ENCODE assay signal across 30 mouse cellular contexts in genomic region chr2:79744164-79744563, GRCm38 (mm10). TPM values are rescaled to one million over a fixed set of nuclear protein-coding genes. Genes with fewer than 3 reads are reported as not detected.
"Had no signal": no experiment of that assay in that cellular context is flagged by ENCODE, and none has a peak within 500 bp of the region (broad histone marks: within the 10 kb centered on the region; RNA-seq: fewer than 3 reads in every experiment).

No protein-coding gene starts in this region.

- H3K27me3 ChIP-seq: embryonic facial prominence, embryonic 12.5 days; embryonic facial prominence, embryonic 13.5 days; embryonic facial prominence, embryonic 15.5 days; forebrain, embryonic 12.5 days; forebrain, embryonic 13.5 days; forebrain, embryonic 15.5 days had no signal

- H3K4me3 ChIP-seq: embryonic facial prominence, embryonic 10.5 days; embryonic facial prominence, embryonic 12.5 days; embryonic facial prominence, embryonic 13.5 days; embryonic facial prominence, embryonic 15.5 days; erythroblast, embryonic 14.5 days; forebrain, embryonic 10.5 days; forebrain, embryonic 12.5 days; forebrain, embryonic 13.5 days; forebrain, embryonic 15.5 days; gastrocnemius, adult 2 months; heart, adult 2 months; heart, embryonic 10.5 days had no signal

- H3K9me3 ChIP-seq: embryonic facial prominence, embryonic 10.5 days; embryonic facial prominence, embryonic 12.5 days; embryonic facial prominence, embryonic 13.5 days; embryonic facial prominence, embryonic 15.5 days; forebrain, embryonic 10.5 days; forebrain, embryonic 12.5 days; forebrain, embryonic 13.5 days; forebrain, embryonic 15.5 days; heart, embryonic 10.5 days had no signal

- H3K9ac ChIP-seq: embryonic facial prominence, embryonic 12.5 days; embryonic facial prominence, embryonic 13.5 days; embryonic facial prominence, embryonic 15.5 days; forebrain, embryonic 12.5 days; forebrain, embryonic 13.5 days; forebrain, embryonic 15.5 days; forebrain, postnatal 0 days had no signal

- H3K36me3 ChIP-seq: embryonic facial prominence, embryonic 10.5 days; embryonic facial prominence, embryonic 12.5 days; embryonic facial prominence, embryonic 13.5 days; embryonic facial prominence, embryonic 15.5 days; forebrain, embryonic 10.5 days; forebrain, embryonic 12.5 days; forebrain, embryonic 15.5 days; heart, embryonic 10.5 days had no signal

- H3K4me1 ChIP-seq: embryonic facial prominence, embryonic 10.5 days; embryonic facial prominence, embryonic 12.5 days; embryonic facial prominence, embryonic 13.5 days; embryonic facial prominence, embryonic 15.5 days; forebrain, embryonic 10.5 days; forebrain, embryonic 12.5 days; forebrain, embryonic 13.5 days; forebrain, embryonic 15.5 days; heart, embryonic 10.5 days had no signal

- H3K27ac ChIP-seq: embryonic facial prominence, embryonic 10.5 days; embryonic facial prominence, embryonic 12.5 days; embryonic facial prominence, embryonic 13.5 days; embryonic facial prominence, embryonic 15.5 days; forebrain, embryonic 10.5 days; forebrain, embryonic 12.5 days; forebrain, embryonic 13.5 days; forebrain, embryonic 15.5 days; gastrocnemius, adult 2 months; heart, adult 2 months; heart, embryonic 10.5 days had no signal

- H3K4me2 ChIP-seq: embryonic facial prominence, embryonic 12.5 days; embryonic facial prominence, embryonic 13.5 days; embryonic facial prominence, embryonic 15.5 days; forebrain, embryonic 12.5 days; forebrain, embryonic 13.5 days; forebrain, embryonic 15.5 days had no signal

- DNase-seq: cerebellum, adult 9-11 months; cerebellum, postnatal 10 days; cerebellum, postnatal 14 days; cerebellum, postnatal 25 days; cerebellum, postnatal 36 days; embryo, embryonic 11 days; forebrain, postnatal 0 days; gastrocnemius, adult 2 months; gastrocnemius, postnatal 10 days; gastrocnemius, postnatal 14 days; gastrocnemius, postnatal 25 days; gastrocnemius, postnatal 36 days; heart, adult 11 months; heart, adult 18-20 months; heart, adult 2 months had no signal

RNA-seq across cellular contexts. Expression of gene Ppp1r1c, which starts 36.6 kb away (rescaled TPM):
- total RNA-seq: common myeloid progenitor, adult 5-6 weeks; gastrocnemius, postnatal 10 days; gastrocnemius, postnatal 14 days; gastrocnemius, postnatal 36 days; granulocyte monocyte progenitor cell, adult 5-6 weeks had no signal
- polyA plus RNA-seq: cortical plate, adult 2 months; erythroblast, embryonic 14.5 days; forebrain, embryonic 10.5 days; forebrain, embryonic 16.5 days; gonadal fat pad, adult 2 months; heart, adult 2 months; heart, embryonic 10.5 days had no signal
